Mouse (Mus musculus): ENCODE data around the gene Arfgef2. TPM values are rescaled to one million over a fixed set of nuclear protein-coding genes. Genes with fewer than 3 reads are reported as not detected.

The Arfgef2 gene
- polyA plus RNA-seq, 1 experiment from 2014 or later = 6.1 TPM

GRCm38 (mm10) chr2:166820844-166821243 is 15.5 kb downstream of the Arfgef2 start:
- no peak for ATAC-seq
- peaks cover 27% of the 10 kb centered on the region for H3K4me1 ChIP-seq (ENCODE audit: control insufficient read depth, insufficient read depth, low read length)
- H3K9me3 ChIP-seq (ENCODE audit: control insufficient read depth, low read length) = no peaks in the 10 kb centered on the region
- no peaks in the 10 kb centered on the region for H3K36me3 ChIP-seq (ENCODE audit: control insufficient read depth, insufficient read depth, low read length)
- 72% methylated on average over 2 of the region's 2 CpGs for WGBS
- no peak overlapping the region for H3K9ac ChIP-seq (ENCODE audit: low read depth, low read length)
- no peak overlapping the region for H3K4me3 ChIP-seq (ENCODE audit: low read length)
- H3K4me2 ChIP-seq (ENCODE audit: low read depth, low read length) = no peak overlapping the region
- H3K27ac ChIP-seq (ENCODE audit: low read length) = no peak overlapping the region
- H3K27me3 ChIP-seq (replicated peaks; ENCODE audit: control insufficient read depth, insufficient read depth, low read length) = no peaks in the 10 kb centered on the region

GRCm38 (mm10) chr2:166821406-166821805 is 16.0 kb downstream of the Arfgef2 start:
- ATAC-seq = no peak
- Histone ChIP-seq H3K4me2 (ENCODE audit: low read depth, low read length) (no peak overlapping the region), H3K9ac (ENCODE audit: low read depth, low read length) (no peak overlapping the region), H3K9me3 (ENCODE audit: control insufficient read depth, low read length) (no peaks in the 10 kb centered on the region), H3K36me3 (ENCODE audit: control insufficient read depth, insufficient read depth, low read length) (no peaks in the 10 kb centered on the region), H3K27ac (ENCODE audit: low read length) (peak overlapping the region; percentile 73), H3K4me3 (ENCODE audit: low read length) (no peak overlapping the region), H3K4me1 (ENCODE audit: control insufficient read depth, insufficient read depth, low read length) (peaks cover 27% of the 10 kb centered on the region), H3K27me3 (replicated peaks; ENCODE audit: control insufficient read depth, insufficient read depth, low read length) (no peaks in the 10 kb centered on the region)
- 79% methylated on average over 3 of the region's 3 CpGs for WGBS

- H3K27ac ChIP-seq (ENCODE audit: low read length) = peak overlapping the region; percentile 81
These were observed 16.9 kb downstream of the Arfgef2 start for GRCm38 (mm10) chr2:166822119-166822826.

DNA sequence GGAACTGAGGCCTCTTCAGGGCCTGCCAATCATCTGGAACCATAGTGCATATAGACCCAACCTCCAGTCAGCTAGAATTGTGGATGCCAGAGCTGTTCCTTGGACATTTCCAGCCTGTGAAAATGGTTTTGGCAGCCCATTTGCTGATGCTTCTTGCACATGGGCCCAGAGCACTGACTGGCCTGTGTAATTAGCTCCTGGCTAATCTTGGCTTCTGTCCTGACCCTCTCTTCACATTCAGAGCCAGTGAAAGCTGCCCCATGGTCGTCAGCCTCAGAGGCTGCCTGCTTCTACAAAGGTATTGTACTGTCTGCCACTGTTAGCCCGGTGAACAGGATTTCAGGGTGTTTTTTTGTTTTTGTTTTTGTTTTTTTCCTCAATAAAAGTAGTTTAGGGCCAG is 17.5 kb downstream of the Arfgef2 start:
- Histone ChIP-seq H3K4me3 (ENCODE audit: low read length) (no peak overlapping the region), H3K27ac (ENCODE audit: low read length) (peak overlapping the region; percentile 81), H3K27me3 (replicated peaks; ENCODE audit: control insufficient read depth, insufficient read depth, low read length) (no peaks in the 10 kb centered on the region), H3K4me1 (ENCODE audit: control insufficient read depth, insufficient read depth, low read length) (peaks cover 27% of the 10 kb centered on the region), H3K9ac (ENCODE audit: low read depth, low read length) (0 out of 2 replicates have a peak overlapping the region, but pooled peaks have one; percentile 10), H3K36me3 (ENCODE audit: control insufficient read depth, insufficient read depth, low read length) (no peaks in the 10 kb centered on the region), H3K4me2 (ENCODE audit: low read depth, low read length) (no peak overlapping the region), H3K9me3 (ENCODE audit: control insufficient read depth, low read length) (no peaks in the 10 kb centered on the region)
- ATAC-seq = no peak; the same call in 1 of the 2 replicates
- WGBS = 69% methylated on average over 2 of the region's 2 CpGs

More at GRCm38 (mm10) chr2:166822119-166822826, 16.9 kb downstream of the Arfgef2 start:
- 54% methylated on average over 10 of the region's 10 CpGs for WGBS
- Histone ChIP-seq H3K4me2 (ENCODE audit: low read depth, low read length) (peak overlapping the region; percentile 26), H3K9me3 (ENCODE audit: control insufficient read depth, low read length) (no peaks in the 10 kb centered on the region), H3K4me1 (ENCODE audit: control insufficient read depth, insufficient read depth, low read length) (peaks cover 27% of the 10 kb centered on the region), H3K27me3 (replicated peaks; ENCODE audit: control insufficient read depth, insufficient read depth, low read length) (no peaks in the 10 kb centered on the region), H3K36me3 (ENCODE audit: control insufficient read depth, insufficient read depth, low read length) (no peaks in the 10 kb centered on the region), H3K4me3 (ENCODE audit: low read length) (no peak overlapping the region), H3K9ac (ENCODE audit: low read depth, low read length) (peak overlapping the region; percentile 12; the same call in 1 of the 2 replicates)
- ATAC-seq = peak; percentile 95

GRCm38 (mm10) chr2:166824386-166824785 is 19.0 kb downstream of the Arfgef2 start:
- H3K27me3 ChIP-seq (replicated peaks; ENCODE audit: control insufficient read depth, insufficient read depth, low read length) = no peaks in the 10 kb centered on the region
- 69% methylated on average over 5 of the region's 5 CpGs for WGBS
- H3K9me3 ChIP-seq (ENCODE audit: control insufficient read depth, low read length) = no peaks in the 10 kb centered on the region
- H3K4me2 ChIP-seq (ENCODE audit: low read depth, low read length) = no peak overlapping the region
- H3K27ac ChIP-seq (ENCODE audit: low read length) = peak overlapping the region; percentile 26; the same call in 1 of the 2 replicates
- H3K9ac ChIP-seq (ENCODE audit: low read depth, low read length) = no peak overlapping the region
- H3K36me3 ChIP-seq (ENCODE audit: control insufficient read depth, insufficient read depth, low read length) = no peaks in the 10 kb centered on the region
- ATAC-seq = no peak
- no peak overlapping the region for H3K4me3 ChIP-seq (ENCODE audit: low read length)
- peaks cover 27% of the 10 kb centered on the region for H3K4me1 ChIP-seq (ENCODE audit: control insufficient read depth, insufficient read depth, low read length)

- Histone ChIP-seq H3K27ac (ENCODE audit: low read length) (no peak overlapping the region), H3K36me3 (ENCODE audit: control insufficient read depth, insufficient read depth, low read length) (no peaks in the 10 kb centered on the region), H3K9ac (ENCODE audit: low read depth, low read length) (no peak overlapping the region), H3K4me3 (ENCODE audit: low read length) (no peak overlapping the region), H3K4me1 (ENCODE audit: control insufficient read depth, insufficient read depth, low read length) (peaks cover 22% of the 10 kb centered on the region), H3K27me3 (replicated peaks; ENCODE audit: control insufficient read depth, insufficient read depth, low read length) (no peaks in the 10 kb centered on the region), H3K4me2 (ENCODE audit: low read depth, low read length) (no peak overlapping the region), H3K9me3 (ENCODE audit: control insufficient read depth, low read length) (no peaks in the 10 kb centered on the region)
- no peak for ATAC-seq
- WGBS = 92% methylated on average over 5 of the region's 5 CpGs
These were observed 19.6 kb downstream of the Arfgef2 start for GRCm38 (mm10) chr2:166824998-166825397.

GRCm38 (mm10) chr2:166826491-166827224 is 21.3 kb downstream of the Arfgef2 start:
- WGBS = 91% methylated on average over 8 of the region's 8 CpGs
- no peak overlapping the region for H3K9ac ChIP-seq (ENCODE audit: low read depth, low read length)
- H3K9me3 ChIP-seq (ENCODE audit: control insufficient read depth, low read length) = no peaks in the 10 kb centered on the region
- no peak overlapping the region for H3K4me2 ChIP-seq (ENCODE audit: low read depth, low read length)
- peaks cover 11% of the 10 kb centered on the region for H3K4me1 ChIP-seq (ENCODE audit: control insufficient read depth, insufficient read depth, low read length)
- no peak for ATAC-seq
- no peak overlapping the region for H3K27ac ChIP-seq (ENCODE audit: low read length)
- no peak overlapping the region for H3K4me3 ChIP-seq (ENCODE audit: low read length)
- H3K27me3 ChIP-seq (replicated peaks; ENCODE audit: control insufficient read depth, insufficient read depth, low read length) = no peaks in the 10 kb centered on the region
- H3K36me3 ChIP-seq (ENCODE audit: control insufficient read depth, insufficient read depth, low read length) = no peaks in the 10 kb centered on the region

DNA sequence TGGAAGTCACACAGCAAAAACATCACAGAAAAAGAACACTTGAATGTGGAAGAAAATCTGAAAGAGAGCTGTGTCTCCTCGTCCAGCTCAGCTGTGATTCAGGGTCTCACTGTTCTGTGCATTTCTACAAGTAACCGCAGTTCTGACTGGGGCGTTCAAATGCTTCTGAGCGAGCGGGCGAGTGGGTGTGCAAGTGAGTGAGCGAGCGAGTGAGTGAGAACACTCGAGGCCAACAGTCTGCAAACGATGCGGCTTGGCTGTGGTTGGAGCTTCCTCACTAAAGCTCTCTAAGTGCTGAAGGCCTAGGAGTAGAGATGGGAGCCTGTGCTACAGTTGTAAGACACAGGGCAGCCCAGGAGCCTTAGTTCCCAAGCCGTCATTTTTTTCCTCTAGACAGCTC is 22.9 kb downstream of the Arfgef2 start:
- Histone ChIP-seq H3K9me3 (ENCODE audit: control insufficient read depth, low read length) (no peaks in the 10 kb centered on the region), H3K27ac (ENCODE audit: low read length) (no peak overlapping the region), H3K4me3 (ENCODE audit: low read length) (no peak overlapping the region), H3K4me2 (ENCODE audit: low read depth, low read length) (no peak overlapping the region), H3K36me3 (ENCODE audit: control insufficient read depth, insufficient read depth, low read length) (no peaks in the 10 kb centered on the region), H3K27me3 (replicated peaks; ENCODE audit: control insufficient read depth, insufficient read depth, low read length) (no peaks in the 10 kb centered on the region), H3K9ac (ENCODE audit: low read depth, low read length) (no peak overlapping the region), H3K4me1 (ENCODE audit: control insufficient read depth, insufficient read depth, low read length) (no peaks in the 10 kb centered on the region)
- ATAC-seq = no peak
- 92% methylated on average over 12 of the region's 12 CpGs for WGBS

DNA sequence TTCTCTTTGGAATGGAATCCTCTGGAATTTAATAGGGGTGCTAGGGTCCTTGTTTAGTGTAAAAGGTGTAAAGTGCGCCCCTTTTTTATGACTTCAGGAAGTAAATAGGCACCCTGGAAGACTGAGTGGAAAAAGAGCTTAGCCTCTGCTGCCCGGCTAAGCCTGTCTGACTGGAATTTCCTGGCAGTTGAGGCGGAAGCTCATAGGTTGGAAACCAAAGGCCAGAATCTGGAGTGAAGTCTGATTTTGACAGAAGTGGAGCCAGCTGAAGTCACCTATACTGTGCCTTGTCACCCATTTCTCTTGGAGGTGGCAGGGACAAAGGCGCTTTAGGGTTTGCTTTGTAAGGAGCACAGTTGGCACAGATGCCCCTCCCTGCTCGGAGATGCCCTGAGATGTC is 25.0 kb downstream of the Arfgef2 start:
- peak; percentile 67 for ATAC-seq
- H3K4me2 ChIP-seq (ENCODE audit: low read depth, low read length) = no peak overlapping the region

More for the DNA sequence above, 25.0 kb downstream of the Arfgef2 start:
- no peaks in the 10 kb centered on the region for H3K9me3 ChIP-seq (ENCODE audit: control insufficient read depth, low read length)
- no peak overlapping the region for H3K9ac ChIP-seq (ENCODE audit: low read depth, low read length)
- H3K4me3 ChIP-seq (ENCODE audit: low read length) = no peak overlapping the region
- H3K27me3 ChIP-seq (replicated peaks; ENCODE audit: control insufficient read depth, insufficient read depth, low read length) = no peaks in the 10 kb centered on the region
- H3K4me1 ChIP-seq (ENCODE audit: control insufficient read depth, insufficient read depth, low read length) = no peaks in the 10 kb centered on the region
- WGBS = 69% methylated on average over 5 of the region's 5 CpGs
- peaks cover under 1% of the 10 kb centered on the region; the same call in 1 of the 2 replicates for H3K36me3 ChIP-seq (ENCODE audit: control insufficient read depth, insufficient read depth, low read length)
- H3K27ac ChIP-seq (ENCODE audit: low read length) = no peak overlapping the region
